Mouse (Mus musculus) liver, embryonic 14.5 days (tissue): Measurements from ENCODE around the gene Polg2.

Source experiments
- CTCF ChIP-seq: IDR thresholded peaks from 2 replicates; pipeline ENCODE4 v1.5.1; 2016; ENCODE audit warnings: antibody characterized with exemption, low read depth, control low read depth
- EP300 ChIP-seq: IDR thresholded peaks from 2 replicates; pipeline ENCODE4 v1.6.1; 2016; ENCODE audit warnings: antibody characterized with exemption, low read depth

DNA sequence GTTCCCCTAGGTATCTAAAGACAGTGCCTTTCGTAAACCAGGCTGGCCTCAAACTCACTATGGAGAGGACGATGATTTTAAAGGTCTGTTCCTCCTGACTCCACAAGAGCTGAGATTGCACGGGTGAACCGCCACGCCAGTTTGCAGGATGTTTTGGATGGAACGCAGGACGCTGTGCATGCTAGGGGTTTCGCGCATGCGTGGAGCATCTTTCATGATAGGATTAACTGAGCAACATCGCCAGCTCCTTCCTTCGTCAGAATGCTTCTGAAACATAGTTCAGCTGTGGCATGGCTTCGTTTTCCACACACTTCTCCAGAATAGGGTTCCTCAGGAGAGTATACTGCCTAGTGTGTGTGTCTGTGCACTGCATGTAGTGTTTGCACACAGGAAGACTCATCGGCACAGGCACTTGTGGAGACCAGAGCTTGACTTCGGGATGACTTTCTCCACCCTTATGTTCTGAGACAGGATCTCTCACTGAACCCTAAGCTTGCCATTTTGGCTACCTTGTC lies 55.7 kb downstream of the Polg2 start:
- TF ChIP-seq CTCF, result no peak
- TF ChIP-seq EP300, result no peak
